Mouse (Mus musculus): ENCODE data around the gene Fbxw4. TPM values are rescaled to one million over a fixed set of nuclear protein-coding genes. Genes with fewer than 3 reads are reported as not detected.
"Not testable (repeated sequence)": the region's sequence is repeated elsewhere in the genome, so short reads cannot be mapped to it uniquely, and the experiment has no call there.

The Fbxw4 gene
- polyA plus RNA-seq, 1 experiment = 145 TPM

GRCm38 (mm10) chr19:45649776-45650175, 10.3 kb downstream of the Fbxw4 start:
- no peaks in the 10 kb centered on the region for H3K36me3 ChIP-seq (ENCODE audit: control insufficient read depth, insufficient read depth, low read length)
- TF ChIP-seq CTCF (IDR thresholded peaks at IDR 0.05; ENCODE audit: borderline replicate concordance, control insufficient read depth, extremely low read depth, insufficient read depth, low read length, poor library complexity) (no peak), POLR2A (IDR thresholded peaks at IDR 0.05; ENCODE audit: control insufficient read depth, extremely low read depth, insufficient read depth, low read length, poor library complexity) (no peak)
- H3K4me1 ChIP-seq (replicated peaks; ENCODE audit: control insufficient read depth, insufficient read depth, low read length) = peaks cover 15% of the 10 kb centered on the region
- DNase-seq = no peak
- H3K27ac ChIP-seq (ENCODE audit: control insufficient read depth, insufficient read depth, low read length) = no peak overlapping the region
- WGBS = 83% methylated on average over 4 of the region's 4 CpGs
- H3K4me3 ChIP-seq (ENCODE audit: control insufficient read depth, insufficient read depth, low read length) = no peak overlapping the region
- no peaks in the 10 kb centered on the region for H3K27me3 ChIP-seq (ENCODE audit: control insufficient read depth, insufficient read depth, low read length)

GRCm38 (mm10) chr19:45648469-45648868, 11.6 kb downstream of the Fbxw4 start:
- H3K27ac ChIP-seq (ENCODE audit: control insufficient read depth, insufficient read depth, low read length); H3K36me3 ChIP-seq (ENCODE audit: control insufficient read depth, insufficient read depth, low read length); H3K4me3 ChIP-seq (ENCODE audit: control insufficient read depth, insufficient read depth, low read length); H3K27me3 ChIP-seq (ENCODE audit: control insufficient read depth, insufficient read depth, low read length); DNase-seq: not testable (repeated sequence)
- peaks cover 13% of the 10 kb centered on the region for H3K4me1 ChIP-seq (replicated peaks; ENCODE audit: control insufficient read depth, insufficient read depth, low read length)
- 96% methylated on average over 6 of the region's 6 CpGs for WGBS

GRCm38 (mm10) chr19:45646866-45647265, 13.2 kb downstream of the Fbxw4 start:
- no peaks in the 10 kb centered on the region for H3K36me3 ChIP-seq (ENCODE audit: control insufficient read depth, insufficient read depth, low read length)
- H3K27me3 ChIP-seq (ENCODE audit: control insufficient read depth, insufficient read depth, low read length) = no peaks in the 10 kb centered on the region
- H3K27ac ChIP-seq (ENCODE audit: control insufficient read depth, insufficient read depth, low read length) = no peak overlapping the region
- no peak overlapping the region for H3K4me3 ChIP-seq (ENCODE audit: control insufficient read depth, insufficient read depth, low read length)
- DNase-seq = no peak
- WGBS = 94% methylated on average over 4 of the region's 4 CpGs
- H3K4me1 ChIP-seq (replicated peaks; ENCODE audit: control insufficient read depth, insufficient read depth, low read length) = peaks cover 4% of the 10 kb centered on the region
- TF ChIP-seq POLR2A (IDR thresholded peaks at IDR 0.05; ENCODE audit: control insufficient read depth, extremely low read depth, insufficient read depth, low read length, poor library complexity) (no peak), CTCF (IDR thresholded peaks at IDR 0.05; ENCODE audit: borderline replicate concordance, control insufficient read depth, extremely low read depth, insufficient read depth, low read length, poor library complexity) (no peak)

GRCm38 (mm10) chr19:45640691-45641090, 19.4 kb downstream of the Fbxw4 start:
- TF ChIP-seq POLR2A (IDR thresholded peaks at IDR 0.05; ENCODE audit: control insufficient read depth, extremely low read depth, insufficient read depth, low read length, poor library complexity) (no peak), CTCF (IDR thresholded peaks at IDR 0.05; ENCODE audit: borderline replicate concordance, control insufficient read depth, extremely low read depth, insufficient read depth, low read length, poor library complexity) (no peak)
- Histone ChIP-seq H3K4me1 (replicated peaks; ENCODE audit: control insufficient read depth, insufficient read depth, low read length) (no peaks in the 10 kb centered on the region; the same call in 1 of the 2 replicates), H3K4me3 (ENCODE audit: control insufficient read depth, insufficient read depth, low read length) (no peak overlapping the region), H3K27me3 (ENCODE audit: control insufficient read depth, insufficient read depth, low read length) (no peaks in the 10 kb centered on the region), H3K27ac (ENCODE audit: control insufficient read depth, insufficient read depth, low read length) (no peak overlapping the region), H3K36me3 (ENCODE audit: control insufficient read depth, insufficient read depth, low read length) (no peaks in the 10 kb centered on the region)
- 93% methylated on average over 7 of the region's 7 CpGs for WGBS
- DNase-seq = no peak

GRCm38 (mm10) chr19:45635960-45636359, 24.2 kb downstream of the Fbxw4 start:
- 92% methylated on average over 5 of the region's 5 CpGs for WGBS
- TF ChIP-seq CTCF (IDR thresholded peaks at IDR 0.05; ENCODE audit: borderline replicate concordance, control insufficient read depth, extremely low read depth, insufficient read depth, low read length, poor library complexity) (no peak), POLR2A (IDR thresholded peaks at IDR 0.05; ENCODE audit: control insufficient read depth, extremely low read depth, insufficient read depth, low read length, poor library complexity) (no peak)
- Histone ChIP-seq H3K36me3 (ENCODE audit: control insufficient read depth, insufficient read depth, low read length) (no peaks in the 10 kb centered on the region), H3K4me3 (ENCODE audit: control insufficient read depth, insufficient read depth, low read length) (no peak overlapping the region), H3K4me1 (replicated peaks; ENCODE audit: control insufficient read depth, insufficient read depth, low read length) (peaks cover 7% of the 10 kb centered on the region), H3K27ac (ENCODE audit: control insufficient read depth, insufficient read depth, low read length) (no peak overlapping the region), H3K27me3 (ENCODE audit: control insufficient read depth, insufficient read depth, low read length) (no peaks in the 10 kb centered on the region)
- no peak for DNase-seq

- Histone ChIP-seq H3K36me3 (ENCODE audit: control insufficient read depth, insufficient read depth, low read length) (no peaks in the 10 kb centered on the region), H3K4me1 (replicated peaks; ENCODE audit: control insufficient read depth, insufficient read depth, low read length) (peaks cover 22% of the 10 kb centered on the region), H3K27me3 (ENCODE audit: control insufficient read depth, insufficient read depth, low read length) (no peaks in the 10 kb centered on the region), H3K27ac (ENCODE audit: control insufficient read depth, insufficient read depth, low read length) (no peak overlapping the region; the same call in 1 of the 2 replicates), H3K4me3 (ENCODE audit: control insufficient read depth, insufficient read depth, low read length) (no peak overlapping the region)
- no peak for TF ChIP-seq CTCF (IDR thresholded peaks at IDR 0.05; ENCODE audit: borderline replicate concordance, control insufficient read depth, extremely low read depth, insufficient read depth, low read length, poor library complexity)
- TF ChIP-seq POLR2A (IDR thresholded peaks at IDR 0.05; ENCODE audit: control insufficient read depth, extremely low read depth, insufficient read depth, low read length, poor library complexity) = no peak
- DNase-seq = no peak
- WGBS = 33% methylated on average over 3 of the region's 3 CpGs
Observed at GRCm38 (mm10) chr19:45631584-45631983, 28.5 kb downstream of the Fbxw4 start.

DNA sequence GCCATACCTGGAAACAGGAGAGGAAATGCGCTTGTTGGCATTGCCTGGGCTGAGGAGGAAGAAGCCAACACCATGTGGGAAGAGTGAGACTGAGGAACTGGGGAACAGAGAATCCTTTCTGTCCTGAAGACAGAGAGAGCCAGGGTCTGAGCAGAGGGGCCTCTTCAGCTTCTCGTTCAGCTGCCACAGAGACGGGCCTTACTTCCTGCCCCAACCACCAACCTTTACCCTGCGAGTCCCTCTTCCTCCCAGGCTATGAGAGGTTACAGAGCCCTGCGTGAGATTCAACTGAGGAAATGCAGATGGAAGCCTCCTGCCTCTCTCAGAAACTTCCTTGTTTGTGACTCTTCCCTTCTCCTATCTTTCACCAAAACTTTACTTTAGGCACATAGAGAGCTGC, 29.2 kb downstream of the Fbxw4 start:
- peak; percentile 68 for DNase-seq
- Histone ChIP-seq H3K36me3 (ENCODE audit: control insufficient read depth, insufficient read depth, low read length) (no peaks in the 10 kb centered on the region), H3K4me1 (replicated peaks; ENCODE audit: control insufficient read depth, insufficient read depth, low read length) (peaks cover 22% of the 10 kb centered on the region), H3K27ac (ENCODE audit: control insufficient read depth, insufficient read depth, low read length) (peak overlapping the region; percentile 68), H3K4me3 (ENCODE audit: control insufficient read depth, insufficient read depth, low read length) (peak overlapping the region; percentile 42), H3K27me3 (ENCODE audit: control insufficient read depth, insufficient read depth, low read length) (no peaks in the 10 kb centered on the region)
- TF ChIP-seq POLR2A (IDR thresholded peaks at IDR 0.05; ENCODE audit: control insufficient read depth, extremely low read depth, insufficient read depth, low read length, poor library complexity) (no peak), CTCF (IDR thresholded peaks at IDR 0.05; ENCODE audit: borderline replicate concordance, control insufficient read depth, extremely low read depth, insufficient read depth, low read length, poor library complexity) (no peak)
- 11% methylated on average over 5 of the region's 5 CpGs for WGBS
